Mouse (Mus musculus) MEL (cell line): ENCODE measurements around the gene Gpr84.

Source experiments
- CHD1 ChIP-seq: IDR thresholded peaks from 2 replicates; pipeline ENCODE4 v1.6.1; 2012; ENCODE audit warnings: low read depth, mild to moderate bottlenecking, inconsistent platforms, low read length, improper control_type of control experiment
- CHD2 ChIP-seq: IDR thresholded peaks from 2 replicates; pipeline ENCODE4 v1.6.1; 2011; ENCODE audit warnings: low read length, improper control_type of control experiment
- CTCF ChIP-seq, 3 experiments: IDR thresholded peaks in 2 of 3; conservative IDR thresholded peaks in 1 of 3; 2 replicates each; pipeline ENCODE4 v1.5.1; 2011 to 2012; ENCODE audit warnings: low read length in 3 of 3, low read depth in 2 of 3, mild to moderate bottlenecking in 2 of 3, improper control_type of control experiment in 1 of 3, inconsistent platforms in 1 of 3, mixed read lengths in 1 of 3, moderate library complexity in 1 of 3; ENCODE audit not compliant: control insufficient read depth in 1 of 3, insufficient read depth in 1 of 3, poor library complexity in 1 of 3, severe bottlenecking in 1 of 3
- GABPA ChIP-seq: IDR thresholded peaks from 2 replicates; pipeline ENCODE4 v1.6.1; 2012; ENCODE audit warnings: low read depth, mild to moderate bottlenecking, inconsistent platforms, low read length, improper control_type of control experiment, moderate library complexity
- MAX ChIP-seq: IDR thresholded peaks from 2 replicates; pipeline ENCODE4 v1.6.1; 2011; ENCODE audit warnings: low read length, improper control_type of control experiment
- POLR2A ChIP-seq, 2 experiments: IDR thresholded peaks; 2 replicates each; pipeline ENCODE4 v1.6.1; 2011 to 2012; ENCODE audit warnings: low read length in 2 of 2, mild to moderate bottlenecking in 2 of 2, control low read depth in 1 of 2, improper control_type of control experiment in 1 of 2, low read depth in 1 of 2, moderate library complexity in 1 of 2; ENCODE audit not compliant: control insufficient read depth in 1 of 2, insufficient read depth in 1 of 2, poor library complexity in 1 of 2
- RCOR1 ChIP-seq: IDR thresholded peaks from 2 replicates; pipeline ENCODE4 v1.6.1; 2012; ENCODE audit warnings: low read depth, mild to moderate bottlenecking, inconsistent platforms, low read length, improper control_type of control experiment
- SIN3A ChIP-seq: IDR thresholded peaks from 2 replicates; pipeline ENCODE4 v1.6.1; 2012; ENCODE audit warnings: low read length, improper control_type of control experiment, inconsistent platforms
- TAL1 ChIP-seq: IDR thresholded peaks from 2 replicates; pipeline ENCODE4 v1.6.1; 2012; ENCODE audit warnings: mild to moderate bottlenecking, inconsistent platforms, low read length, moderate library complexity, mixed read lengths
- USF2 ChIP-seq, 2 experiments: IDR thresholded peaks; 2 replicates each; pipeline ENCODE4 v1.6.1; 2011 to 2012; ENCODE audit warnings: improper control_type of control experiment in 2 of 2, low read length in 2 of 2, borderline replicate concordance in 1 of 2, inconsistent platforms in 1 of 2, low read depth in 1 of 2, mild to moderate bottlenecking in 1 of 2; ENCODE audit not compliant: insufficient read depth in 1 of 2

DNA sequence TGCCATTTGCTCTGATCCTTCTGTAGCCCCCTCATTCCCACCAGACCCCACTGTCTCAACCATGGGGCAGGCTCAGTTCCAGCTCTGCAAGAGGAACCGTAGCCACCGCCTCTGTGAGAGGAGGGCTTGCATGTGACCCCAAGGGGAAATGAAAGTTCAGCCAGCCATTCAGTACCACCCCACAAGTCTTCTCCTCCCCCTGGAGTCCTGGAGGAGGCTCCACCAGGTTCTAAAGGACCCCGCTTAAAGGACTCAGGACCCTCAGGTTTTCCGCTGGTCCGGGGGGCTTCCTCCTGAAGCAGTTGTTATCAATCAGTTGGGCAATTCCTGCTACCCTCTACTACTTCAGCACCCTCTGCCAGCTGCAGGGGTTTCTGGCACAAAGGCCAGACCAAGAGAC, 23.3 kb upstream of the Gpr84 start:
- TF ChIP-seq CHD2 (no peak), TAL1 (no peak), SIN3A (no peak), RCOR1 (no peak), CTCF (IDR thresholded peaks at IDR 0.05 in 2 of 3, conservative IDR thresholded peaks at IDR 0.05 in 1 of 3; ENCODE audit: control insufficient read depth in 1 of 3, insufficient read depth in 1 of 3, low read depth in 2 of 3, low read length in 3 of 3, poor library complexity in 1 of 3, severe bottlenecking in 1 of 3) (no peak), CHD1 (no peak), POLR2A (IDR thresholded peaks at IDR 0.05; ENCODE audit: control insufficient read depth in 1 of 2, insufficient read depth in 1 of 2, low read depth in 1 of 2, low read length in 2 of 2, poor library complexity in 1 of 2) (no peak), MAX (no peak), USF2 (IDR thresholded peaks at IDR 0.05; ENCODE audit: borderline replicate concordance in 1 of 2, insufficient read depth in 1 of 2, low read depth in 1 of 2, low read length in 2 of 2) (no peak), GABPA (no peak)
